Mouse (Mus musculus) gastrocnemius, postnatal 14 days (tissue): ENCODE data around the gene Hira. TPM values are rescaled to one million over a fixed set of nuclear protein-coding genes. Genes with fewer than 3 reads are reported as not detected.
"Not testable (repeated sequence)": the region's sequence is repeated elsewhere in the genome, so short reads cannot be mapped to it uniquely, and the experiment has no call there.

Source experiments
- DNase-seq: peaks from one replicate; pipeline ENCODE4 v3.0.0; 2021; ENCODE audit warnings: mixed read lengths
- intact Hi-C: fragments of 180-260 bp; cut with DNase I; formaldehyde crosslinking; loops from one replicate; pipeline ENCODE4 v1.15.1; 2025; ENCODE audit warnings: low total_unique reads
- total RNA-seq, 2 experiments: library from RNA; stranded (reverse); gene quantifications; 2 replicates each; pipeline ENCODE4 v1.2.3; 2021

Gene Hira
- total RNA-seq, 2 experiments from 2014 or later = 20.4 to 25.3 TPM

- intact Hi-C loops = no loop called here
- no peak for DNase-seq
Measured at GRCm38 (mm10) chr16:19005298-19005697, 128.5 kb downstream of the Hira start.

- intact Hi-C loops = no loop called here
- DNase-seq = no peak
Measured at GRCm38 (mm10) chr16:19006715-19007114, 129.9 kb downstream of the Hira start.

- intact Hi-C loops, DNase-seq: not testable (repeated sequence)
Measured at GRCm38 (mm10) chr16:19007186-19007591, 130.4 kb downstream of the Hira start.

- intact Hi-C loops = no loop called here
- DNase-seq = no peak
Measured at GRCm38 (mm10) chr16:19010710-19011109, 133.9 kb downstream of the Hira start.

- no peak for DNase-seq
- intact Hi-C loops = no loop called here
Measured at GRCm38 (mm10) chr16:19013550-19013949, 136.7 kb downstream of the Hira start.

GRCm38 (mm10) chr16:19014650-19015049, 137.8 kb downstream of the Hira start:
- intact Hi-C loops = no loop called here
- no peak for DNase-seq

Other genes with a start within 250 kb of the Hira start
- gene Sept5, start 247.1 kb upstream of the Hira start, total RNA-seq = 1 to 10 TPM; 6.0 to 8.4 TPM
- gene Cldn5, start 100.2 kb upstream of the Hira start, total RNA-seq = 10 to 100 TPM; 31.4 to 38.9 TPM
- 10 to 100 TPM; 44.4 to 48.9 TPM for gene Ufd1, start 65.3 kb upstream of the Hira start, total RNA-seq
- 1 to 10 TPM; 2.4 to 2.6 TPM for gene Cdc45, start 65.0 kb upstream of the Hira start, total RNA-seq
- gene 2510002D24Rik, start 40.5 kb upstream of the Hira start, total RNA-seq = 10 to 100 TPM; 13.8 to 14.3 TPM
- 1 to 10 TPM; 1.3 to 2.1 TPM for gene Gm28539, start 40.5 kb upstream of the Hira start, total RNA-seq
- 10 to 100 TPM; 41.2 to 43.7 TPM for gene Mrpl40, start 175 bp upstream of the Hira start, total RNA-seq